ENCODE assay signal across 8 mouse cellular contexts in genomic region chr11:68386589-68387440, GRCm38 (mm10). TPM values are rescaled to one million over a fixed set of nuclear protein-coding genes. Genes with fewer than 3 reads are reported as not detected.
A peak's percentile ranks its signal among the peaks of the same experiment; 100 is the strongest.
DNase-seq lines count a peak whose midpoint lies in the region; ATAC-seq and TF ChIP-seq lines count a peak whose summit lies in the region.

No protein-coding gene starts in this region.

- no peak overlapping the region for H3K27ac ChIP-seq in spleen, adult 2 months (ENCODE audit: insufficient read depth, low read length)
- H3K27ac ChIP-seq in embryonic facial prominence, embryonic 12.5 days: peak overlapping the region; percentile 70
- peak overlapping the region; percentile 91 for H3K27ac ChIP-seq in heart, embryonic 13.5 days (replicated peaks)
- H3K27ac ChIP-seq in kidney, embryonic 15.5 days: peak overlapping the region; percentile 49
- no peak overlapping the region; the same call in 1 of the 2 replicates for H3K27ac ChIP-seq in lung, postnatal 0 days (ENCODE audit: low read length)

- 2% methylated on average over 85 of the region's 90 CpGs for WGBS in spleen, adult 2 months
- WGBS in embryonic facial prominence, embryonic 12.5 days: 1% methylated on average over 83 of the region's 90 CpGs
- 1% methylated on average over 77 of the region's 90 CpGs for WGBS in heart, embryonic 13.5 days
- 2% methylated on average over 83 of the region's 90 CpGs for WGBS in kidney, embryonic 15.5 days
- 3% methylated on average over 55 of the region's 90 CpGs for WGBS in lung, postnatal 0 days

- peak overlapping the region; percentile 86 for H3K4me2 ChIP-seq in embryonic facial prominence, embryonic 12.5 days (replicated peaks)
- H3K4me2 ChIP-seq in heart, embryonic 13.5 days: peak overlapping the region; percentile 91
- H3K4me2 ChIP-seq in kidney, embryonic 15.5 days: peak overlapping the region; percentile 94
- H3K4me2 ChIP-seq in lung, postnatal 0 days (replicated peaks; ENCODE audit: low read depth, low read length): peak overlapping the region; percentile 93

- H3K27me3 ChIP-seq in spleen, adult 2 months (ENCODE audit: control insufficient read depth, insufficient read depth, low read length): peaks cover 43% of the 10 kb centered on the region
- peaks cover 88% of the 10 kb centered on the region for H3K27me3 ChIP-seq in embryonic facial prominence, embryonic 12.5 days
- H3K27me3 ChIP-seq in heart, embryonic 13.5 days (replicated peaks): peaks cover 94% of the 10 kb centered on the region
- peaks cover 92% of the 10 kb centered on the region for H3K27me3 ChIP-seq in kidney, embryonic 15.5 days
- peaks cover 54% of the 10 kb centered on the region for H3K27me3 ChIP-seq in lung, postnatal 0 days (replicated peaks; ENCODE audit: insufficient read depth, low read length)

- no peaks in the 10 kb centered on the region for H3K36me3 ChIP-seq in spleen, adult 2 months (ENCODE audit: control insufficient read depth, insufficient read depth, low read length)
- H3K36me3 ChIP-seq in embryonic facial prominence, embryonic 12.5 days: no peaks in the 10 kb centered on the region
- H3K36me3 ChIP-seq in heart, embryonic 13.5 days: no peaks in the 10 kb centered on the region
- no peaks in the 10 kb centered on the region for H3K36me3 ChIP-seq in kidney, embryonic 15.5 days
- no peaks in the 10 kb centered on the region for H3K36me3 ChIP-seq in lung, postnatal 0 days (ENCODE audit: insufficient read depth, low read length)

- peak overlapping the region; percentile 69 for H3K4me3 ChIP-seq in spleen, adult 2 months (ENCODE audit: extremely low read depth, insufficient read depth, insufficient read length)
- H3K4me3 ChIP-seq in embryonic facial prominence, embryonic 12.5 days: peak overlapping the region; percentile 69
- H3K4me3 ChIP-seq in heart, embryonic 13.5 days: peak overlapping the region; percentile 79
- peak overlapping the region; percentile 64 for H3K4me3 ChIP-seq in kidney, embryonic 15.5 days (replicated peaks)
- H3K4me3 ChIP-seq in lung, postnatal 0 days (ENCODE audit: low read depth, low read length): peak overlapping the region; percentile 68

- H3K9me3 ChIP-seq in embryonic facial prominence, embryonic 12.5 days: no peaks in the 10 kb centered on the region
- no peaks in the 10 kb centered on the region for H3K9me3 ChIP-seq in heart, embryonic 13.5 days
- H3K9me3 ChIP-seq in kidney, embryonic 15.5 days (replicated peaks): no peaks in the 10 kb centered on the region
- no peaks in the 10 kb centered on the region for H3K9me3 ChIP-seq in lung, postnatal 0 days (ENCODE audit: low read length)

- DNase-seq in spleen, adult 2 months (ENCODE audit: low read depth in 1 of 2, low spot score in 2 of 2): no peak
- no peak for DNase-seq in spleen, postnatal 14 days (ENCODE audit: low spot score in 2 of 2)
- peak; percentile 73 for DNase-seq in lung, postnatal 0 days (ENCODE audit: low spot score)
- peak; percentile 64 for DNase-seq in retina, embryonic 14.5 days (ENCODE audit: low spot score)

- no peak for TF ChIP-seq CTCF in spleen, adult 2 months (IDR thresholded peaks at IDR 0.05; ENCODE audit: extremely low read depth, insufficient read depth, insufficient read length, insufficient replicate concordance)
- no peak for TF ChIP-seq CTCF in lung, postnatal 0 days (IDR thresholded peaks at IDR 0.05)

- no peak for TF ChIP-seq POLR2A in spleen, adult 2 months (IDR thresholded peaks at IDR 0.05; ENCODE audit: low read depth, low read length)

- peaks cover 17% of the 10 kb centered on the region for H3K4me1 ChIP-seq in spleen, adult 2 months (ENCODE audit: control insufficient read depth, insufficient read depth, insufficient read length)
- H3K4me1 ChIP-seq in embryonic facial prominence, embryonic 12.5 days: peaks cover 35% of the 10 kb centered on the region
- peaks cover 60% of the 10 kb centered on the region for H3K4me1 ChIP-seq in heart, embryonic 13.5 days
- H3K4me1 ChIP-seq in kidney, embryonic 15.5 days: peaks cover 46% of the 10 kb centered on the region
- peaks cover 12% of the 10 kb centered on the region for H3K4me1 ChIP-seq in lung, postnatal 0 days (ENCODE audit: insufficient read depth, low read depth, low read length)

- peak overlapping the region; percentile 70 for H3K9ac ChIP-seq in embryonic facial prominence, embryonic 12.5 days
- H3K9ac ChIP-seq in heart, embryonic 13.5 days: peak overlapping the region; percentile 89
- H3K9ac ChIP-seq in kidney, embryonic 15.5 days: peak overlapping the region; percentile 57
- H3K9ac ChIP-seq in lung, postnatal 0 days (replicated peaks; ENCODE audit: low read depth): peak overlapping the region; percentile 42

- TF ChIP-seq EP300 in lung, postnatal 0 days (IDR thresholded peaks at IDR 0.05): no peak

- ATAC-seq in embryonic facial prominence, embryonic 12.5 days (ENCODE audit: insufficient number of reproducible peaks, insufficient read depth, low FRiP score, low TSS enrichment): peak; percentile 48; the same call in 1 of the 2 replicates
- ATAC-seq in heart, embryonic 13.5 days (ENCODE audit: extremely low read depth, insufficient number of reproducible peaks, low FRiP score, low TSS enrichment): no peak
- peak; percentile 44 for ATAC-seq in kidney, embryonic 15.5 days (replicated peaks; ENCODE audit: low FRiP score)
- peak; percentile 79 for ATAC-seq in lung, postnatal 0 days
- no peak for ATAC-seq in erythroid progenitor cell, adult 5-6 weeks (replicated peaks; ENCODE audit: low FRiP score, poor library complexity, severe bottlenecking)

RNA-seq across cellular contexts. Expression of gene Ntn1, which starts 13.8 kb away (rescaled TPM):
- polyA plus RNA-seq in spleen, adult 2 months (2012; rRNA removed): 3.8 and 5.5 TPM in 2 replicates
- 12.2 and 14.8 TPM in 2 replicates for polyA plus RNA-seq in embryonic facial prominence, embryonic 12.5 days (2016; fragmentation: Nextera tagmentation; extraction: Ambion mirVana)
- 19.2 and 19.3 TPM in 2 replicates for polyA plus RNA-seq in heart, embryonic 13.5 days (2015; fragmentation: Nextera tagmentation; extraction: Ambion mirVana)
- polyA plus RNA-seq in kidney, embryonic 15.5 days (2015; fragmentation: Nextera tagmentation; extraction: Ambion mirVana): 16.5 and 16.9 TPM in 2 replicates
- 7.0 and 7.2 TPM in 2 replicates for polyA plus RNA-seq in lung, postnatal 0 days (2015; fragmentation: Nextera tagmentation; extraction: Ambion mirVana)
- total RNA-seq in erythroid progenitor cell, adult 5-6 weeks (2015; ENCODE audit: low replicate concordance): not detected in 2 replicates
- total RNA-seq in erythroid progenitor cell, adult 5-6 weeks (2017; ENCODE audit: low replicate concordance): not detected in 2 replicates

RNA-seq across cellular contexts. Expression of gene Pik3r5, which starts 45.1 kb away (rescaled TPM):
- 34.7 and 37.3 TPM in 2 replicates for polyA plus RNA-seq in spleen, adult 2 months (2012; rRNA removed)
- polyA plus RNA-seq in embryonic facial prominence, embryonic 12.5 days (2016; fragmentation: Nextera tagmentation; extraction: Ambion mirVana): 0.50 and 0.70 TPM in 2 replicates
- polyA plus RNA-seq in heart, embryonic 13.5 days (2015; fragmentation: Nextera tagmentation; extraction: Ambion mirVana): 0.23 and 0.39 TPM in 2 replicates
- polyA plus RNA-seq in kidney, embryonic 15.5 days (2015; fragmentation: Nextera tagmentation; extraction: Ambion mirVana): 0.57 and 0.68 TPM in 2 replicates
- 1.1 and 1.2 TPM in 2 replicates for polyA plus RNA-seq in lung, postnatal 0 days (2015; fragmentation: Nextera tagmentation; extraction: Ambion mirVana)
- 3.8 and 6.8 TPM in 2 replicates for total RNA-seq in erythroid progenitor cell, adult 5-6 weeks (2015; ENCODE audit: low replicate concordance)
- total RNA-seq in erythroid progenitor cell, adult 5-6 weeks (2017; ENCODE audit: low replicate concordance): 1.9 and 10.0 TPM in 2 replicates

Comparison
In these comparisons a context has a peak if more than half of its experiments do, and no peak if none do; other contexts are left out.
1. DNase-seq: peak in lung, postnatal 0 days (single experiment) and retina, embryonic 14.5 days (single experiment); none in spleen, adult 2 months (0 of 2) and spleen, postnatal 14 days (0 of 2).
2. H3K27ac ChIP-seq: peak in embryonic facial prominence, embryonic 12.5 days (single experiment), heart, embryonic 13.5 days (single experiment) and kidney, embryonic 15.5 days (single experiment); none in spleen, adult 2 months (single experiment) and lung, postnatal 0 days (single experiment).
3. ATAC-seq: peak in embryonic facial prominence, embryonic 12.5 days (single experiment), kidney, embryonic 15.5 days (single experiment) and lung, postnatal 0 days (single experiment); none in heart, embryonic 13.5 days (single experiment) and erythroid progenitor cell, adult 5-6 weeks (single experiment).
4. RNA of gene Pik3r5, which starts 45.1 kb away (polyA plus RNA-seq): 34.7 to 37.3 TPM in spleen, adult 2 months; 1.1 to 1.2 TPM in lung, postnatal 0 days, 0.50 to 0.70 TPM in embryonic facial prominence, embryonic 12.5 days, 0.57 to 0.68 TPM in kidney, embryonic 15.5 days and 0.23 to 0.39 TPM in heart, embryonic 13.5 days; every median in the first group is over 10 times any median in the second.
5. Peak in every context shown above with its lines, with median percentiles within 50 percentile points of each other: H3K4me3 ChIP-seq, H3K4me2 ChIP-seq and H3K9ac ChIP-seq.